Mouse (Mus musculus) spleen, postnatal 14 days (tissue): Measurements from ENCODE around the gene Mrps10.
"Not testable (repeated sequence)": the region's sequence is repeated elsewhere in the genome, so short reads cannot be mapped to it uniquely, and the experiment has no call there.

Experiments
- DNase-seq, 2 experiments: peaks; one replicate each; pipeline ENCODE4 v3.0.0; 2021 to 2022; ENCODE audit warnings: low spot score in 2 of 2

Gene Mrps10

DNA sequence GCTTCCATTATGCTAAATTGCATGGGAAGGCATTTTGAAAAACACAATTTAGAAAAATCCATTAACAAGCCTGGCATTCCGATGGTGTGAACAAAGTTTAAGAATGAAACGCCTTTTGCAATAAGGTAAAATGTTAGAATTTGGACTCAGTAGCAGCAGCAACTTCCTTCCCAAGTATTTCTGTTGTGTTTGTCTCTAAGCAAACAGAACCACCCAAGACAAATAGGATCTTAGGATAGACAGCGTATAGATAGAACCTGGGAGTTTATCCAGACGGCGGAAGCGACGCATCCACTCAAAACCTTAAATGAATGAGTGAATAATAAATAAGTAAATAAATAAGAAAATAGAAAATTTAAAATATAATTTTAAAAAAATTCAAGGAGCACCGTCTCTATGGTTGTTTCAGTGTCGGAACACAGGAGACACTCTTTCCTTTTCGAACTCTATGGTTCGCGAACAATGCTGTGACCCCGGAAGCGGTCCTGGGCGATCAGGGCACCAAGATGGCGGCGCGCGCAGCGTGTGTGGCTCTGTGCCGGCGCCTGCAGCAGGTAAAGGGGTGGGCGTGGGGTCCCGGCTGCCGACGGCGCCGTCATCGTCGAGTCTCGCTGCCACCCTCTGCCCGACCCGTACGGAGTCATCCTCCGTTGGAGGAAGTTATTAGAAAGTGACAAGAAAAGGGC is at the start of gene Mrps10:
Mrps10 (plus strand) TSS at position 487 of the 686 bp plus-strand sequence.
- peak; percentile 54 to 77 for DNase-seq

DNA sequence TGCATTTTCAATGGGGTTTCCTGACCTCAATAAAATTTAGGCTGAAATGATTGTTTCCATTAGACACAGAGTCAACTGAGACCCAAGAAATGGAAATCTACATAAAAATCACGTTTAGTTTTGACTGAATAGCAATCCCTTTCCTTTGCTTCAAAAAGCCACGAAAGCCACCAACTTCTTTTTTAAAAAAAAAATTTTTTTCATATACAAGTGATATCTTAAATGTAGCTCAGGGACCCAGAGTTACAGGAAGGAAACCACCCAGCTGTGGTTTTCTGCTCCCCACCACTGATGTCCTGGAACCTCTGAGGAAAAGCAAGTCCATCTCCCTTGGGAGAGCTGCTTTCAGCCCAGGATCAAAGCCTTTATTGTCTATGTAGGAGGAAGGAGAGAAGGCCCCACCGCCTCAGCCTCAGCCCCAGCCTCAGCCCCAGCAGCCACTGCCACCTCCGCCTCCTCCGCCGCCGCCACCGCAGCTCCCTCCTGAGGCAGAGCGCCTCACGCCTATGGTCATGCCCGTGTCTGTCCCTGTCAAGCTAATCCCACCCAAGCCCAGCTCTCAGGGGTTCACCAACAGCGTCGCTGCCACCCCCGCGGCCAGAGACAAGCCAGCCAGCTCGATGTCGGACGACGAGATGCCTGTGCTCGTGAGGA is 49.6 kb upstream of the Mrps10 start:
- DNase-seq = no peak

DNA sequence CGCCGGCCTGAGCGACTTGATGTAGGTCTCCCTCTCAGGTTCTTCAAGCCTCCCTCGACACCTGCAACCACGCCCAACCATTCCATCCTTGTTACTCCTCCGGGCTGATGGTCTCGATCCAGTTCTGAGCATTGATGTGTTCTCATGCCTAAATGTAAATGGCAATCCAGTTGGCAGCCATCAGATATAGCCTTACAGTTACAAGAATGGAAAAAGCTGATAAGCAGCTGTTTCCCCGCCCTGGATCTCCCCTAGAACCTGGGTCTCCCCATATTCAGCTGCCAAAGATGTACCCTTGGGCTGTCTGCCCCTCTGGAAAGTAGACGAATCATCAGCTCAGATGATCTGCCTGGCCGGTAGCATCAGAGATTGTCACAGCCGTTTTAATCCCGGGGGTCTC is 48.9 kb upstream of the Mrps10 start:
- no peak for DNase-seq

- no peak for DNase-seq
These were observed 46.3 kb upstream of the Mrps10 start for GRCm38 (mm10) chr17:47322128-47322990.

GRCm38 (mm10) chr17:47322991-47323295 is 45.7 kb upstream of the Mrps10 start:
- no peak for DNase-seq

GRCm38 (mm10) chr17:47327559-47327958 is 41.1 kb upstream of the Mrps10 start:
- DNase-seq = no peak

- no peak for DNase-seq
These were observed 40.7 kb upstream of the Mrps10 start for GRCm38 (mm10) chr17:47327969-47328368.

- DNase-seq = no peak
These were observed 39.9 kb upstream of the Mrps10 start for GRCm38 (mm10) chr17:47328552-47329343.

DNA sequence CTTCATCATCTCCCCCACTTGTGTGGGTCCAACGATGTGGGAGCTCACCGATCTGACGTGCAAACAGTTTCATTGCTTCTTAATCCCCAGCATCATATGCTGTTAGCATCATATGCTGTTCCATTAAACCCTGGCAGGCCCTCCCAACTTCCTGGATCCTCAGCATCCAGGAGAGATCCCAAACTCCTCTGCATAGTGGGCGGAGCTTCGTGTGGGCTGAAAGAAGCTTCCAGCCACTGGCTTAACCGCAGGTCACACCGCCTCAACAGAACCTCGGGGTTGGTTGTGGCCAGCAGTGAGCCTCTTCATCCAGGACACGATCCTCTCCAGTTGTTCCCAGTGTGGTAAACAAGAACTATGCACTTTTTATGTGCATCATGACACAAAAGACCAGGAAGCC is 38.1 kb upstream of the Mrps10 start:
- no peak for DNase-seq

DNA sequence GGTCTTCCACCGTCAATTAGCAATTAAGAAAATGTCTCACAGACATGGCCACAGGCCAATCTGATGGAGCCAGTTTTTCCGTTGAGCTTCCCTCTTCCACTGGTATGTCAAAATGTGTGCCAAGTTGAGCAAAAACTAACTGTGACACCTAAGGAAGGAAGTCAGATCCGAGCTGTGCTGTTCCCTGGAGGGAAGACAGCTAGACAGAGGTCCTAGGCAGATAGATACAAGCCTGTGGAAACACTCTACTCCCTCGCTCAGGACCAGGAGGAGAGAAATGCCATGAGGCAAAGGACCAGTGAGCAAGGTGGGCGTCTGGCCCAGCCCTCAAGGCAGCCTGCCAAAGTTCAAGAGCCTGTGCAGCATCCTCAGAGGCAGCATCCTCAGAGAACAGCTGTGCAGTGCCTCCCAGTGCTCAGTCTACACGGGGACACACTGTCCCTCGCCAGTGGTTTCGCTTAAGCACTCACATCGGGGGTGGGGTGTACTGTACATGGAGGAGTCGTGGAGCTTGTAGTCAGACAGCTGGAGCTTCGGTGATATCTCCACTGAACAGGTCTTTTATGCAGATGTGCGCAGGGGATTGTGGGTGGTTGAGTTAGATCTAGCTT is 36.6 kb upstream of the Mrps10 start:
- DNase-seq = no peak

DNA sequence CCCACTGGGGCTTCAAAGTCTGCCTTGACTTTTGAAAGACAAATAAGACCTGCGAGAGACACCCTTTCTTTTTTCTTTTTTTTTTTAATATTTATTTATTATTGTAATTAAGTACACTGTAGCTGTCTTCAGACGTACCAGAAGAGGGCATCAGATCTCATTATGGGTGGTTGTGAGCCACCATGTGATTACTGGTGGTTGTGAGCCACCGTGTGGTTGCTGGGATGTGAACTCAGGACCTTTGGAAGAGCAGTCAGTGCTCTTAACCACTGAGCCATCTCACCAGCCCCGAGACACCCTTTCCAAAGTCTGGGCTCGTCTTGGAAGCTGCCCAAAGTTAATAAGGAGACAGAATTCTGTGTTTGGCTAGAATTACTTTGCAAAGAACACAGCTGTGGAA is 36.0 kb upstream of the Mrps10 start:
- not testable (repeated sequence) for DNase-seq

GRCm38 (mm10) chr17:47333409-47333808 is 35.3 kb upstream of the Mrps10 start:
- DNase-seq = no peak

- DNase-seq = no peak
These were observed 25.6 kb upstream of the Mrps10 start for GRCm38 (mm10) chr17:47343121-47343520.

DNA sequence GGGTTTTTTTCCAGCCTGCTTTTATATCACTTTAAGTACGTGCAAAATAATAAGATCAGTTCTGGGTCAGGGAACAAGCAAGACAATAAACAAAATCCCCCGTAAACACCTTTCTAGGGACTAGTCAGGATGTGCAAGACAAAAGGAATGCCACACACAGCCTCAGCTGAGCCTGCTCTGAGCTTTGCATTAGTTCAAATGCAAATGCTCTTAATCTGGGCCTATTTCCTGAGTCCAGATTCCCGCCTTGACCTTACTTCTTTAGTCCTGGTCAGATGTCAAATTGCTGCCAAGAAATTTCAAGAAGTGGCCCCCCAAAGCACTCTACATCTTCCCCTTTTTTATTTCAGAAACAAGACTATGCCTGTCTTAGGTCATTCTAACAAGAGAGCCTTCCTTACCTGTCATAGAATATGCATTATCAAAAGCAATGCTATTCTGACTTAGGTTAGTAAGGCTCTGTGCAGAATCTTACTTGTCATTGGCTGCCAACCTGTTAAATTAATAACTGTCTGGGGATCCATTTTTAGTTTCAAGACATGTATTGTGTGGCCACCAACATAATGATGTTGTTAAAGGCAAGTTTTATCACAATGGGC is 18.9 kb upstream of the Mrps10 start:
- no peak for DNase-seq

- peak in 1 of 2 experiments; percentile 46 for DNase-seq
These were observed 8.7 kb upstream of the Mrps10 start for GRCm38 (mm10) chr17:47359964-47360363.

DNA sequence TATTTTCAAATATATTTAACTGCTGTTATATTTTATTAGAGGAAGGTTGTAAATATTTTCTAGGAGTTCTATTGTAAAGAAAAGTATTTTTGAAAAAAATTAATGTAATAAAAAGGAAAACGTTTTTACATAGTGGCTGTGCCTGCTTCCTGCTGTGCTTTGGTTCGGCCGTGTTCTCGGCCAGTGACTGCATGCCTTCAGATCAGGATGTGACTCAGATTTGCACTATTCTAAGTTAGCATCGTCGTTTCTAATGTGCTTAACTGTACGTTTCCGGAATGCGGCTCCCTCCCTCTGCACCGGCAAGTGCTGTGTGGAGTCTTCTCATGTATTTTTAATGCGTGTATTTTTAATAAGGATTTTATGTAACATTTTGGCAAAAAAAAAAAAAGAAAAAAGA is 7.3 kb upstream of the Mrps10 start:
- no peak for DNase-seq

DNA sequence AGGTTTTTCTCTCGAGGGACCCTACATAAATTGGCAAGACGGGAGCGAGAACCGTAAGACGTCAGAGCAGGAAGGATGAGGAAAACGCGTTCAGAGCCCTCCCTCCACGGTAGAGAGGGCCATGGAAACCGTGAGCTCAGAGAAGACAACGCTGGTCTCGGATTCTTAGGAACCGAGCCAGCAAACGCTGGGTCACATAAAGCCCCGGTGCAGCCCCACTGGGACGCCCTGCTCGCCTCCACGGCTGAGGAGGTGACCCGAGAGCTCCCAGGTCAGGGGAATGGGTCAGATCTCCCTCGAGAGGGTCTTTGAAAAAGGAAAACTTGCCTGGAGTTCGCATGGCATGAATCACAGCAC is 378 bp downstream of the Mrps10 start:
- DNase-seq = no peak

DNA sequence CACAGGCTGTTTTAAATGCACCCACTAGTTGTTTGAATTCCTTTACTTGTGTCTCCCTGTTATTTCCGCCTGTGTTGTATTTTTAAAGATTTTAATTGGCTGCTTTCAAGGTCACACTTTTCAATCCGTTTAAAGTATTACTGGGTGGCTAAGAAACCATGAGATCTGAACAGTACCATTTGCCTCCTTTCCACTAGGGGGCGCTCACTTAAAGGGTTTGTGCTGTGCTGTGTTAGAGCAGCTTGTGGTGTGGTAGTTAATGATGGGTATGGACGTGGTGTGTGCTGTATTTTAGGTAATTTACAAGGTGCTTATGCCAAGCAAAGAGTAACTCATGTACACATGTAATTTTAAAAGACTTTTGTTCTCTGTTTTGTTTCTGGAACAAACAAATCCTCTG is 2.8 kb downstream of the Mrps10 start:
- peak in 1 of 2 experiments; percentile 58 for DNase-seq

- DNase-seq = no peak
These were observed 5.3 kb downstream of the Mrps10 start for GRCm38 (mm10) chr17:47373991-47374390.

DNA sequence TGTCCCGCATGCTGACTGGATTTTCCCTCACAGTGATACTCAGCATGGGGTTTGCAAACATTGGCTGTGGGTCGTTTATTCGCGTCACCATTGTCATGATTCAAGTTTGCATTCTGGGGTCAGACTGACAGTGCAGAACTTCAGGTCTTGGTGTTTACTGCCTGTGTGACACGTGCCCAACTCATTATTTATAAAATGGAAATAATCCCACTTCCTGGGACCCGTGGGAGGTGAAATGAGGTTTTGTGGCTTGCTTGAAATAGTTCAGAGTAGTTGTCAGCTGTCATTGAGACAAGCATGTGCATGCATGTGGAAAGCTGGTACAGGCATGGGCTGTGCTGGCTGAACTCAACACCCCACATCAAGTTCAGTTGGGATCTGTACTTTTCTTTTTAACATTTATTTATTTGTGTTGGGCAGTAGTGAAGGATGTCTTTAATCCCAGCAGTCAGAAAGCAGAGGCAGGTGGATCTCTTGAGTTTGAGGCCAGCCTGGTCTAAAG is 8.1 kb downstream of the Mrps10 start:
- DNase-seq = no peak

DNA sequence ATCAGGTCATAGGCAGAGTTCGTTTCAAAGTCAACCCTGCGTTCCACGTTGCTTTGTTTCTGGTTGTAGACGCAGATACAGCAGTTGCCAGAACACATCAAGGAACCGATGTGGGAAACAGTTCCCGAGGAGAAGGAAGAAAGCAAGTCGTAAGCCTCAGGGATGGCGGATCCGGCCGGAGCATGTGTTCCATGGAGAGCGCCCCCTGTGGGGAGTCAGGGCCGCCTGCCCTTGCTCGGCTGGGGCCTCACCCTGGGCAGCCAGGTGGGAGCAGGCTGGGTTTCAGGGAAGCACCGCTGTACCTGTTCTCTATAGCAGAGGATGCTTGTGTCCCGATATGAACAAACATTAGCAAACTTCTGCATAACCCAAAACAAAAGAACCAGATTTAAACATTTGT is 9.4 kb downstream of the Mrps10 start:
- DNase-seq = no peak
